Mouse (Mus musculus): ENCODE measurements at regions not wholly inside any gene's neighbourhood (a gene's known extent, or its start where the extent isn't known, plus 50 kb on each side); places are given as distances from the start of the nearest gene placed in this dataset.

- TF ChIP-seq SRF (IDR thresholded peaks at IDR 0.05; ENCODE audit: control insufficient read depth, insufficient read length, low read depth): no peak
- no peak for TF ChIP-seq MAX (IDR thresholded peaks at IDR 0.05; ENCODE audit: low read depth)
- no peak for TF ChIP-seq E2F4 (IDR thresholded peaks at IDR 0.05; ENCODE audit: insufficient read depth)
- no peak for TF ChIP-seq TCF12 (IDR thresholded peaks at IDR 0.05; ENCODE audit: insufficient read depth, poor library complexity, severe bottlenecking)
These were observed 228.8 kb downstream of the Rpl36a-ps1 start for GRCm38 (mm10) chr14:98765358-98765757.

Measured in myocyte (in vitro differentiated cells).